Mouse (Mus musculus): ENCODE results near the gene Ikzf2.

DNA sequence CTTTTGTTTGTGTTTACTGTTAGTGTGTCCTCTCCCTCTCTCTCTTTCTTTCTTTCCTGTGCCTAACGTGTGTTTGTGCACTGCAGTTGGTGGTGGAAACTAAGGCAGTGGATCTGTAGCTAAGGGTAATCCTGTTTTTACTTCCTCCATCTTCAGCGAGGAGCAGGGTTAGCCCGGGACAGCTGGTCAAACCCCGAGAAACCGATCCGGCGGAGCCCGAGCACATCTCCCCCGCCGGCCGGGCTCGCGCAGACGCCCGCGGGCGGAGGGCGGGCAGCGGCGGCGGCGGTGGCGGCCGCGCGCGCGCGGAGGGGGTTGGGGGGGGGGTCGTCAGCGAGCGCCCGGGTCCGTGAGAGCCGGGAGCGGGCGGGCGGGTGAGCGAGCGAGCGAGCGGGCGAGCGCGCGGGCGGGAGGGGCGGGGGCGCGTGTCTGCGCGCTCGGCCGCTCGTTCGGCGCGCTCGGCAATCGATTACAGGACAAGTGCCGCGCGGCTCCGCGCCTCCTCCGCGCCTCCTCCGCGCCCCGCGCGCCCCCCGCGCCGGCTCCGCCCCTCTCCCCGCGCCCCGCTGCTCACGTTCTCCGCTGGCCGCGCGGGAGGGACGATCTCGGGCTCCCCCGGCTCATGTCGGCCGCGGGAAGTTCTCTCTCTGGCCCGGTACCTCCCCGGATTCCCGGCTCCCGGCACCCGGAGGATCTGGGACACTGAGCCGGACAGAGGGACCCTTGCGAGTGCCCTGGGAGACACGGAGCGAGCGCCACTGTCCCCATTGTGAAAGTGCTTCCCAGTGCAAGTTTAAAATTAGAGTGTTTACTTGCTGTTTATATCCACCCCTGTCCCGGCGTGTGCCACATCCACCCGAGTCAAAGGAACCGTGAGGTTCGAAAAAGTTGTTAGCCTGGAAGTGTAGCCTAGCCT is at the start of gene Ikzf2:
- no peak for TF ChIP-seq TAL1 (IDR thresholded peaks at IDR 0.05; ENCODE audit: low read length)
- no peak for TF ChIP-seq GATA1 (IDR thresholded peaks at IDR 0.05; ENCODE audit: low read length)
